Mouse (Mus musculus): ENCODE data around the gene Dse.

DNA sequence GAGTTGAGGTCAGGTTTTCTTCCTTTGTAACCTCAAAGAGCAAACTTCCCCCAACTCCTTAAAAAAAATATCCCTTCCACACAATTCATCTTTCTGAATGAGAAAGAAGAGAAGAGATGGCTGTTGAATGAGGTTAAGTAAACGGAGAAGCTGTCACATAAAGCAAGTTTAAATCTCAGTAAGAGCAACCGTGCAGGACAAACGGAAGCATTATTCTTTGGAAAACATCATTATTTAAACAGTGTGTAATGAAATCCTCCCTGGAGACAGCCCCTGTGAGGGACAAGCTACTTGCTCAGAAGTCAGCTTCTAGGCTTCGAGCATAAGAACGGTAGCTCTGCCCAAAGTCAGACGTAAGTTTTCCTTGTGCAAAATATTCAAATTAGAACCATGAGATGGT is 57.1 kb downstream of the Dse start:
- TF ChIP-seq CTCF (IDR thresholded peaks at IDR 0.05; ENCODE audit: low read depth, low read length), result no peak
- no peak for TF ChIP-seq POLR2A (IDR thresholded peaks at IDR 0.05; ENCODE audit: extremely low read depth, insufficient read depth, low read length)

All from liver, adult 2 months (tissue).